Mouse (Mus musculus): Measurements from ENCODE around the gene Grb10.

Gene Grb10

DNA sequence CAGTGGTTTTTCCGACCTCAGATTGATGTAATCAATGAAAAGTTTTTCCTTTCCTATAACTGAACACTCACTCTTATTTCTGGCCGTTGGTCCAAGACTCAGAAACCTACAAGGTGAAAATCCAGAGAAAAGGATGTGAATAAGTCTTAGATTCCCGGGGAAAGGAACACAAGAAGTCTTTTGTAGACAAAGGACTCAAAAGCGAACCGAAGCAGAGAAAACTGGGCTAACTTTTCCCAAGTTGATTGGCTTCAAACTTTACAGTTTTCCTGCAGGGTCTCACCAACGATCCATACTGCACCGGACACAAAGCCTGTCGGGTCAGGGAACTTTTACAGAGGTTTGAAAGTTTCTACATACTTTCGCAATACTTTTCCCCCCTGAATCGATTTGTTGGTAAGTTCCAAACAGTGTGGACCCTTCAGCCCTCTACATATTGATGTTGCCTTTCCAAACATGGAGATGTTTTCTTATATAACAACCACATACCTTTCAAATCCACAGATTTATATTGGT lies at the start of gene Grb10:
Gene Grb10 (minus strand): TSS at position 214 of the 516 bp plus-strand sequence.
- DNase-seq = no peak

DNA sequence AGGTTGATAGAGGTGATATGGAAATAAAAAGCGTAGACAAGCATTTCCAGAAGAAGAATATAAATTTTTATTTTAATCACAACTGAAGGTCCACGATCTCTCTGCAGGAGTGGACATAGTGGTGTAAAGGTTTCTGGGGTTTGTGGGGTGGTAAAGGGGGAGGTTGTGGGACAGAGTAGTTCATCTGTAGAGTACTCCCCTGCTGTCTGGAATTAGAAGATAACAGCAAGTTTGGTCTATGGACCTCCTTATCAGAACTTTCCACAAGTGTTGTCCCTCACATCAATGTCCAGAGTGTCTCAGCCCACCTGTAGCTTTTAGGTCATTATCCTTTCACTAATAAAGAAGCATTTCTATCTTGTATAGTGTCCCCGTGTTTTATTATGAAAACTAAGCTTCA lies 43.2 kb upstream of the Grb10 start:
- DNase-seq = no peak

DNA sequence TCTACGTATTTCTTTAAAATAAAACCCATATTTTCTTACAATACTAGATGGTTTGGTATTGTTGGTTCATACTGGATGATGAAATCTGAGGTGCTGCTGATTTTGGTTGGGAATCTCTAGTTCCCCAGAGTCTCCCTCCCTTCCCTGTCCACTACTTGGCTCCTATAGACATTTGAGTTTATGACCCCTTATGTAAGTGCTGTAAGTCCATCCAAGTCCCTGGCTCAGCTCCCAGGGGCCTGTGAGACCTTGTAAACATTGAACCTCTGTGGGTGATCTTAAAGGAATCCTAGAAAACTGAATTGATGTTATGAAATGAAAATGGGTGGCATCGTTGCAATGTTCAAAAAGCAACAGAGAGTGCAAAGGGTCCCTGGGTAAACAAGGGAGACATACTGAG lies 40.7 kb upstream of the Grb10 start:
- DNase-seq = no peak

DNA sequence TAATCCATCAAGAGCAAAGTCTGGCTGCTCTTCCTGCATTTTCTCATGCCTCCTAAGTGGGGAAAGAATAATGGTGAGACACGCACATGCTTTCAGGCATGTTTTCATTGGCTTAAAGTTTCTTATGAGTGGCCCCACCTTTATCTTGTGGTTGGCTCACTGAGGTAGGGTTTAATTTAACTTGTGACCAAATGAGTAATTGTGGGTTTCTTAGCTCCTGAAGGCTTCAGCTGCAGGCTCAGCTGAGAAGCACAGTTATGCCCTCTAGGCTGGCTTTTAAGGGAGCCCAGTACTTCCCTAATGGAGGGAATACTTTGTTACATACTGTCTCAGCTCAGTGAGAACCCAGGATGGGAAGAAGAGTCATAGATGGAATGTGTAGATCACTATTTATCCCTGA lies 37.0 kb upstream of the Grb10 start:
- no peak for DNase-seq

DNA sequence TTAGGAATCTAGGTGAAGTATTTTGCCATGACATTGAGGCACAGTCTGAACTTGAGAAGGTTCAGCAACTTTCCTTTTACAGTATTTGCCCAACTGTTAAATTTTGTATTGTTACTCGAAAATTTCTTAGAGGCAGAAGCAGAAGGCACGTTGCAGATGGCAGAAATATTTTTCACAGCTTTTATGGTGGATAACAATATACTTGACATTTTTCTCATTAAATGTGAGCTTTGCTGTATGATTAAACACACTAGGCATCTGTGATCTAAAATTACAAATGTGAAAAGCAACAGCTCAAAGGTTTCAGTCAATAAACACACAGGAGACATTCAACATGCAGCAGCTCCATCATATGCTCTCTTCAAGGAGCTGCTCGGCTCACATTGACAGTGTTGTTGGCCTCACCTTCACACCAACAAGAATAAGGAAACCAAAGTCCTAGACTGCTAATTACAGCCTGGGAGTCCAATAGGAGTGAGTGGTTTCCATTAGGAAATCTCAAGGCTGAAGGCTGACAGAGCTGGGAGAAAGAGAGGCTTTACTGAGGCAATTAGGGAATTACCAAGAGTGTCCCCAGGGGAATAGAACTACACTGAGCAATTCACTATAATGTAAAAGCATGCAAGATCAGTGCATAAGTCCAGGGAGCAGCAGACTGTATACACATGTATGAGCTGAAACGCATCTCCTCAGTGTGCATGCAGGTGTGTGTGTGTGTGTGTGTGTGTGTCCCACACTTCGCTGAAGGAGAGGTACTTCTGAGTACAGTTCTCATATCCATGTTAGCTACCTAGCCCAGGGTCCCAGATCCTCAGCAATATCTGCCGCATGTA lies 35.1 kb upstream of the Grb10 start:
- DNase-seq = no peak

DNA sequence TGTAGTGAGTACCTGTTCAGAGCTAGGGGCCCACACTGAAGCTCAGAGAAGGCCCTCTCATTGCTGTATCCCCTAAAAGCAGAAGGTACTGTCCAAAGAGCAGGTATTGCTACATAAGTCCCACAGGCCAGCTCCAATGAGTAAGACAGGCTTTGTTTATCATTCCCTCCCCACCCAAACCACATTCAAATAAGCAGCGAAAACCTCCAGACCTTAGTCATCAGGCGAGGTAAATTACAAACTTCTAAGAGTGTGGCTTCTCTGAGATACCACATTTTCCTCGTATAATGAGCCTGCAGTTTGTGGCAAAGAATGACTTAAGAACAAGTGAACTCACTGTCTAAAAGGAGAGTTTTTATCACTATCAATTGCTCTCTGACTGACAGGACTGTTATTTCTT lies 33.8 kb upstream of the Grb10 start:
- no peak for DNase-seq

DNA sequence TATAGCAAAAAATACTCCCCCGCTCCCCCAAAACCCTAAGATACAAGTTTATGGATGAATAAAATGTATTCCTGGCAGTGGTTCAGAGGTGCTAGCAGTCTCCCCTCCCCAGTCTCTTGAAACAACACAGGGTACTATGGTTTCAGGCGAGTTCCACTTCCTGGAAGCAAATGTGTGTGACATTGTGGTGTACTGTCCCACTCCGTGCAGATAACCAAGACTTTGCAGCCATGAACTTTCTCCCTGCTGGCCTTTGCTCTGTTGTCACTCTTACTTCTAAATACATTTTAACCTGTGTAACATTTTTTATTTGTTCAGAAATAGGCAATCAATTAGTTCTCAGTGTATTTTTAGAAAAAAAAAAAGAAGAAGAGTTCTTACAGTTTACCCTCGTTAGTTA lies 20.5 kb upstream of the Grb10 start:
- DNase-seq = no peak

DNA sequence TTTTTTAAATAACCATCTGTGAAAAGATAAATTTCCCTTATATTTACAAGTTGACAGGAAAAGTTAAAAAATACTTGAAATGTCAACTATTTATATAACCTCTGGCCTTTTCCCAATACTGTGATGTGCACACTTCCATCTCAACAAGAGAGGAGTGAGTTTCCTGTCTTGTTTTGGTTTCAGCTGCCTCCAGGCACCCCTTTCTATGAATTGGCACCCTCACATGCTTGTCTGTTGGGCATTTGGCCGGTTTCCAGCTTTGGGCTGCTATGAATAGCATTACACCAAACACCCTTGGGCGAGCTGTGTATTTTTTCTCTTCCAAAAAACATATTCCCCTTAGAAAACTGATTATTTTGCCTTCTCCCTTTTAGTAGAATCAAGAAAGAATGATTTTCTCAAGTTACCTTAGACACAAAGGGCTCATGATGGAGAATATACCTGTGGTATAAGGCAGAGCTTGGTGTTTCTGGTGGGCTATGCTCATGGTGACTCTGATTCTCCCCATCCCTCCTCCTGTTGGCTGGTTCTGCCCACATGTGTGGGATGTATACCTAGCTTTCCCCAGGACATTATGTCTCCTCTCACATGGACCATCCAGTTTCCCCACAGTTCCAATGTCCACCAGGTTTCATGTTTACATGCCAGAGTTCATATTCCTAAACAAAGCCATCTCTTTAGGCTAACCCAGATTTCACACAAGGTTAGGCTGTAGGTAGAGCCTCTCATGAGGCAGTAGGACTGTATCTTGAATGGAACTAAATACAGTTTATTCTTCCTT lies 10.3 kb upstream of the Grb10 start:
- peak in 1 of 2 experiments; percentile 11 for DNase-seq

DNA sequence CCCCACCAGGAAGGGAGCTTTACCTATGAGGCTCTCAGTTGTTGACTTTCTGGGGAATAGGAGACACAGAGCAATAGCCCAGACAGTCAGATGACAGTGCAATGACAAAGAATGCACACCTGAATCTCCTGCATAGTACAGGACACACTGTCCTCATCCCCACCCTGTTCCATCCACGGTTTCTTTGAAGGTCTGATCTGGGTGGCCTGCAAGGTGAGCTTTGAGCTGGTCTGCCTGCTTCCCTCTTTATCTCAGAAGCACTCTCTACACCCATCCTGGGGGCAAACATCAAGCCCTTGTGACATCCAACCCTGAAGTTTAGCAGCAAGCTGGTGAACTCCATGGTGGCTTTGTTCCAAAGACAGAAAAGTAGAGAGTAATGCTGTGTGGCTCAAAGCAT lies 9.7 kb upstream of the Grb10 start:
- no peak for DNase-seq

DNA sequence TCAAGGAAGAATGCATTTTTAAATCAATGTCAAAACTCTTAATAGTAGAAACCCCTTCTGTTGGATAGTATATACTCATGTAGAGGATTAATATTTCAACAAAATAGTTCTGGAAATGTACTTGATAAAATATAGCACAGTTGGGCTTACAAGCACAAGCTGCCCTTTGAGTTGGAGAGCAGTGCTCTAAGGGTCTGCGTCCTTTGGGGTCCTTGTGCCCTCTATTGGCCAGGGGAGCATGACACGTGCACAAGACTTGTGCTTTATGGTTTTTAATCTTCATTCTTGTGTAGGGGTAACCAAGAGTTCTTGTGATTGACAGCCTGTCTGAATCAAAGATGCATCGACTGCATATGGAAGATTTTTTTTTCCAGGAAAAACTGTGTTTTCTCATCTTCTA lies 5.8 kb upstream of the Grb10 start:
- no peak for DNase-seq

DNA sequence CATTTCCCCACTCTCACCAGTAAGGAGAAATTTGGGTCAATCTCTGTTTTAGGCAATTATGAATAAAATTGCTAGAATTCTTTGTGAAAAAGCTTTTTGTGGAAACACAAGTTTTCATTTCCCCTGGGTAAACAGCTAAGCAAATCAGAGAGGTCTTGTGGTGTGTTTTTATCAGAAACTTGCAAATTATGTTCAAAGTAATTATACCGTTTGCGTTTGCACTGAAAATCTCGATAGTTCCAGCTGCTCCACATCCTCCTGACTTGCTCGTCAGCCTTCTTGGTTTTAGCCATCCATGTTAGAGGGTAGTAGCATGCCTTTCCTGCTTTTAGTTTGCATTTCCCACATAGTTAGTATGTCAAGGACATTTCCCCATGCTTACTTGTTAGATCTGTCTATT lies 3.3 kb upstream of the Grb10 start:
- no peak for DNase-seq

DNA sequence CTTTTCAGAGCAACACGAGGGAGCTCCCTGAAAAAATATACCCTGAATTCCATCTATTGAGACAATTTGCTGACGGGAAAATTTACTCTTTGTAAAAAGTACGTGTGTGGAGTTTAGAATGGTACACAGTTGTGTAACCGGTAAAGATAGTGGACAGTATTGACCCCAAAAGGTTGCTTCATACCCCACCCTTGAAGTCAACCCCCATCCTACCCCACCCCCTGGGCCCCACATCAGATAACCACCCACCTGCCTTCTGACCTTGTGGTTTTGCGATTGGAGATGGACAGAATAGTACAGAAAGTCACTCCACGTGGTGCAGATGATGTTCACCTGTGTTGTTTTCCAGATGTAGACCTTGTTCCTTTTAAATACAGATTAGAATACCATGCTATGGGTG lies 2.9 kb upstream of the Grb10 start:
- DNase-seq = no peak

DNA sequence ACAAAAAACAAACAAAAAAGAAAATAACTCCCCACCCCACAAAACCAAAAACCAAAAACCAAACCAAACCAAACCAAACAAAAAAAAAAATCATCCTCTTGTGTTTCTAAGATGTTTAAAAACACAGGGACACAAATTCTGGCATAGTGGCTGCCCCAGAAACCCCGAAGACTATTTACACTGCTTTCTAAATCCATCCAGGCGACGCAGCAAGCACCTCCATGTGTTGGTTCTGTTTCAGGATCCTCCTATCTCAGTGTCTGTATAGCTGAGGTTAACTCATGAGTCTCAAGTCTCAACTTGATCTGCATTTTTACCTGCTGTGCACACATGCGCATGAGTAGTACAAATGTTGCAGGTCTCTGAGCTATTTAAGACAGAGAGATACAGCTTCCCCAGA lies 1.9 kb upstream of the Grb10 start:
- DNase-seq = no peak

DNA sequence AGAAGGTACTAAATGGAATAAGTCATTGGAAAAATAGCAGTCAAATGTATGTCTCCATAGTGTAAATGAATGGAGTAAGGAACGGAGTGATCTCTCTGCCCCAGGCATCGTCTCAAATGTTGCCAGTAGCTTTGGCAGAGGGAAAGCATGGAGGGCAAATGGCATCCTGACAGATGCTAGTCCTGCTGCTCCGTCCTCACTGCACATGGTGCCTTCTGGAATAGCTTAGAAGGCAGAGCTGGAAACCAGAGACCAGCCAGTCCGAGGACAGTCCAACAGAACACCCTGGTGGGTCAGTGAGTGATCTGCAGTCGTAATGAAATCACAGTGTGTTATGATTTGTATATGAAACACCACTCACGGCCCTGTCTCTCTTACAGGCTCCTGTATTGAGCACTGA lies 1.3 kb upstream of the Grb10 start:
- no peak for DNase-seq

DNA sequence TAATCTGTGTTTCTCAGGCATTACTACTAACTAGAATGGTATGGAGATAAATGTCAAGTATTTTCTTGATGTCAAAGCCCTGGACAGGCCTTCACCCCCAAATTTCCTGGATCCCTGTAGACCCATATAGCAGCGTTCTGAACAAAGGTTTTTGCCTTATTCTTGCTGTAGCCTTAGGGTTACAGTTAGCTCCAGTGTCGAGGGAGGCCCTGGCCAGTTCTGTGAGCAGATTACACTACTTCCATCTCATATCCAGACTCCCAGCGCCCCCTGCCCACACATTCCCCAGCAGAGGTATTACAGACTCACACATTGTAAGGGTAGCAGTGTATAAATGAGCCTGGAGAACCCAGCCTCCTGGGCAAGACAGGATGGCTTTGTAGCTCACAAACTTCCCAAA lies 615 bp upstream of the Grb10 start:
- peak; percentile 22 to 44 for DNase-seq

DNA sequence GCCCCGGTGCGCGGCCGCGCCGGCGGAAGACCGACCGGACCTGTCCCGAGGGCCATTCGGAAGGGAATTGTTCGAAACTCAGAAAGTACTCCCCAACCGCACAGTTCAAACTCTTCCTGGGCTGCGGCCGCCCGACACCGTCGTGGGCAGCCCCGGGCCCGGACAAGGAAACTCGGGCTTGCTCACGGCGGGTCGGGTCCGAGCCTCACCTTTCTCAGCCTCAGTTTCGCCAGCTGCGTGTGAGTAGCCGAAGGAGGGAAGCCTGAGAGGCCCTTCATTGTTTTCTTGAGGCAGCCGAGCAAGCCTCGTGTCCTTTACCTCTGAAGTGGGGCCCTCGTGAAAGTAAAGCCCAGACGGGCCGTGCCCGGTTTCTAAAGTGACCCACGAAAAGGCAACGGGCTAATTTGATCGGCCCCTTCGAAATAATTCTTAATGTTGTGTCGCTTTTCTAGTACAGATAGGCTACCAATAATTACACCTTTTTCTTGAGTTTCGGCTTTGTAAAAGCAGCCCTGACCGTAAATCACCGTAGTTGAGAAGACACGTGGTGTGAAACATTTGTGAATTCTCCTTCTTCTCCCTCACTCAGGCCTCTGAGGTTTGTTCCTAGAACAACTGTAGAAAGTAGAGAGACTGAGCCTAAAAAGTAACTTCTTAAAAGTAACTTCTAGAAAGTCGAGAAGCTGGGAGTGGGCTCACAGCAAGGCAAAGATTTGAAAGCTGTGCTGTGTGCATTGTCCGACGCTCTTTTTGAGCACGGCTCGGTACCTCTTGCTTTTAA lies 604 bp downstream of the Grb10 start:
- DNase-seq = no peak

DNA sequence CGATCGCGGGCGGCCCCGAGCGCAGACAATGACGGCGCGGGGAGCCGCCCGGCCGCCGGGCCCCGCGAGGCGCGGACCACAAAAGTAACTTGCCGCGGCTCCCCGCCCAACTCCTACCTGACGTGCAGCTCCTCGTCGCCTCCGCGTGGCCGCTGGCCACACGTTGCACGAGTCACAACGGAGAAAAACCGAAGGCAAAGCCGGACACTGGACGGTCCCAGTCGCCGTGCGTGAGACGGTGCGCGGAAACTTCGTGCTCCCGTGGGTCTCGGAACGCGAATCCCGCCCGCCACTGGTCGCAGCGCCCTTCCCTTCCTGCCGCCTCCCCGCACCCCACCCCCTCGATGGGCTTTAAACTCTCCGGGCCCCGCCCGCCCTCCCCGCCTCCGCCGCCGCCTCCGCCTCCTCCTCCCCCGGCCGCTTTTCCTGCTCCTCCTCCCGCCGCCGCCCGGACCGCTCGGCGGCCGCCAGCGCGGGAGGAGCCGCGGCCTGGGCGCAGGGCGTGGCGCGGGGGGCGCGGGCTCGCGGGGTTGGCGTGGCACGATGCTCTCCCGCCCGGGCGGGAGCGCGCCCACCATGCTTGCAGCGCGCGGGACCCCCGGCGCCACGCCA lies 1.3 kb downstream of the Grb10 start:
- DNase-seq = peak; percentile 72 to 78

DNA sequence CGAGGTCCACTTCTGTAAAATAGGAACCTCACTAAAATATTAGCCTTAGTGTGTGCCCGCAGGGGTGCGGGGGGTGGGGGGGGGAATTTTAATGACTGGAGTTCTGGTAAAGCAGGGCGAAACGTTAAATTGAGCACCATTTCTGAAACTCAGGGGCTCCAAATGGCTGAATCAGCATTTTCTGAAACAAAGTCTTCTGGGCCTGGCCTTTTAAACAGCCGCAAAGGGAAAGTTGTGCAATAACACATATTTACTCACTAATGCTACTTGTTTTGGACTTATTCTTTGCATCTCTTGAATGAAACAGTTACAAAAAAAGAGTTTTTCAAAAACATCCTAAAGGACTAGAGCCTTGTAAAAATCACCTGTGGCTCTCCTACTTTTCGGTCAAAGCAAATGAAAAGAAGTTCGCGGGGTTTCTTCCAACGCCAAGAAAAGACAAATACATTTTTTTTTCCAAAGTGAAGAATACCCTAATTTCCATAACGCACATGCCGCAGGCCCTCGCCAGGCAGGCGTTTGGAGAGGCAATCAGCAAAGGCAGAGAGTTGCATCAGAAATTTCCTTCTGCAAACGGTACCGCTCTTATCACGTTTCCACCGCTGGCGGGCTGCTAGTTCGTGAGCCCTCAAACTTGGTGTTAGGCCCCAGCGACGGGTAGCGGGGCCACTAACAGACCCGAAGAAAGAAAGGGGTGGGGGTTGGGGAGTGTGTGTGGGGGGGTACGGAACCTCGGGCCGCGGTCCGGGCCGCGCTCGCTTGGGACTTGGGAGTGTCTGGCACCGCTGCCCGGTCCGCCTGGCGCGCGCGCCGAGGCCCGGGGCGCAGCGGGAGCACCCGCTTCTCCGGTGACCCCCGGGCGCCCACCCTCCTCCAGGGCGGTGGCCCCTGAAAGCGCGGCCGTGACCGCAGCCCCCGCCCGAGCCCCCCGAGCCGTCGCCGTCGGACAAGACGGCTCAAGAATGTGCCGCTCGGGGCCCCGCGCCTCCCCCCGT lies 2.3 kb downstream of the Grb10 start:
- peak; percentile 5 to 35 for DNase-seq

DNA sequence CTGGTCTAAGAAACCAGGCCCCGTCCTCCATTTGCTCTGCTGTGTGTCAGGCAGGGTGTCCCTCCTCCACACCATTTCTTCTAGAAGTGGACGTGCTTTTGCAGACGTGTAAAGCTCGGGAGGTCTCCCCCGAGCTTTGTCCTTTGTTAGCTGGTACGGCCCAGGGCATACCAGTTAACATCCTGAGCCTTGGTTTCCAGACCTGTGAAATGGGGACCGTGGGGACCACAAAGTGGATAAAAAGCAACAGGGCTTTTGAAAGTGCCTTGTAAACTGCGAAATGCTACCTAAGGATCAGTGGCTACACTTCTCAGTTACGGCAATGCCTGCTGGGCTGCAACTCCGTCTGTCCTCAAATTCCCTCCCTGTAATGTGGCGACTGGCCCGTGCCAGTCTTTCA lies 3.2 kb downstream of the Grb10 start:
- no peak for DNase-seq

DNA sequence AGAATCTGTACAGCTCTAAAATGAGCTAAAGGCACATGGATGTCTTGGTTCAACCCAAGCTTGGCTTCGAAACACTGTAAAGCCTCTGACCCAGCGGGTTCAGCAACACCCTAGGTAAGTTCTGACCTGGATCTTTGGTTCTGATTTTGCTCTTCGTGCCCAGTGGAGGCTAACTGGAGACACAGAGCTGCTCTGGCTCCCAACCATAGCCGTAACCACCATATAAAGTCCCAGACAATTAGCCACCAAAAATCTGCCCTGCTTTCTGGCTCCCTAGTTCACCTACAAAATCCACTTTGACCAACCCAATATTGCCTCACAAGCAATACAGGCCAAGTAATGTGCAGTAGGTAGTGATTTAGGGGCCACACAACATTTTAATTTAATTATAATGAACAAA lies 3.7 kb downstream of the Grb10 start:
- no peak for DNase-seq

DNA sequence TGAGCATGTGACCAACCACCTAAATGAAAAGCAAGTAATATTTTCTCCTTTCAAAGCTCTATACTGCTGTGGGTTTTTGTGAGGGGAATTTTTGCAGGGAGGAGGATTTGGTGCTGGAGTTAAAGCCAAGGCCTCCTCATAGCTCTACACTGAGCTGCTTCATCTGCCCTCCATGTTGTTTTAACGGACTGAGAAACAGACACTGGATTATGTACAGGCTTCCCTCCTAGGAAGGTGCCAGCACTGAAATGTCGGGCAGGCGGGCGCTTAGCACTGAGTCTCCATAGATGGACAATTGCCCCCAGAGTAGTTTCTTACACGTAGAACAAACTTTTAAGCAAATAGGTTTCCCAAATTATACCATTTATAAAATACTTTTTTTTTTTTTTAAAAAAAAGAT lies 4.1 kb downstream of the Grb10 start:
- no peak for DNase-seq

DNA sequence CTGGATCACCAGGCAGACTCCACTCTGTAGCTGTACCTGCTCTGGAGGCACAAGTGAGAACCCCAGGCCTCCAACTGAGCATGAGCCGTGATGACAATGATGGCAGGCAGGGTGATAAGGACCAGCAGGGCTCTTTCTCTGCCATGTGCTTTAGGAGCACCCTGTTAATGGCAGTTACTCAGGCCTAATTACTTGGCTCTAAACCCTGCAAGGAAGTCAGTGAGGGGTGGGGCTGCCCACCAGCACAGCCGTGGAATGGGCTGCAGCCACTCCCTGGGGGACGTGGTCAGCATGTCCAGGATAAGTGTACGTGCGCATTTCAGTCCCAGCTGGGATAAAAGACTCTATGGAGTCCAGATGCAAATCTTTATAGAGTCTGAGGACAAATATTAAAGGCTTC lies 5.7 kb downstream of the Grb10 start:
- no peak for DNase-seq

All from kidney, postnatal 25 days (tissue).